Mouse (Mus musculus) lung, embryonic 14.5 days (tissue): ENCODE results near the gene Adam1a. TPM values are rescaled to one million over a fixed set of nuclear protein-coding genes. Genes with fewer than 3 reads are reported as not detected.

Experiments
- ATAC-seq: fragments of 200-750 bp; cut with Nextera tagmentation; 2 replicates; pipeline ENCODE4 v1.8.0; 2017; ENCODE audit warnings: mild to moderate bottlenecking, moderate TSS enrichment, moderate library complexity; ENCODE audit not compliant: insufficient read depth
- DNase-seq: peaks from one replicate; pipeline ENCODE4 v3.0.0-alpha.2; 2015
- H3K27ac ChIP-seq: fragments of 300-500 bp; sonication (generic); 2 replicates; pipeline ENCODE4 v1.5.1; 2014; ENCODE audit warnings: low read depth, mild to moderate bottlenecking, moderate library complexity
- H3K27me3 ChIP-seq: fragments of 300-500 bp; sonication (generic); 2 replicates; pipeline ENCODE4 v1.6.1; 2014; ENCODE audit warnings: low read length, control low read depth; ENCODE audit not compliant: insufficient read depth
- H3K36me3 ChIP-seq: fragments of 300-500 bp; sonication (generic); 2 replicates; pipeline ENCODE4 v1.6.1; 2014; ENCODE audit warnings: control low read depth; ENCODE audit not compliant: insufficient read depth
- H3K4me1 ChIP-seq: fragments of 300-500 bp; sonication (generic); 2 replicates; pipeline ENCODE4 v1.6.1; 2014; ENCODE audit warnings: antibody characterized with exemption, control low read depth; ENCODE audit not compliant: insufficient read depth
- H3K4me2 ChIP-seq: fragments of 300-500 bp; sonication (generic); 2 replicates; pipeline ENCODE4 v1.6.1; 2014; ENCODE audit warnings: mild to moderate bottlenecking
- H3K4me3 ChIP-seq: fragments of 300-500 bp; sonication (generic); 2 replicates; pipeline ENCODE4 v1.5.1; 2014; ENCODE audit warnings: low read depth, low read length
- H3K9ac ChIP-seq: fragments of 300-500 bp; sonication (generic); 2 replicates; pipeline ENCODE4 v1.6.1; 2014
- H3K9me3 ChIP-seq: fragments of 300-500 bp; sonication (generic); 2 replicates; pipeline ENCODE4 v1.6.1; 2016; ENCODE audit warnings: low read depth, low read length, control low read depth
- CTCF ChIP-seq: IDR thresholded peaks from 2 replicates; pipeline ENCODE4 v1.5.1; 2016; ENCODE audit warnings: antibody characterized with exemption, low read depth
- WGBS: fragments of 180-500 bp; shearing (Covaris S2); extraction: QIAGEN DNeasy Blood & Tissue Kit; methylation state at CpG from one replicate; pipeline ENCODE4 v1.1.7; 2014; 5-methylcytosine and 5-hydroxymethylcytosine counted together
- polyA plus RNA-seq: library from polyadenylated mRNA; unstranded; fragments of >200 nt; fragmentation: Nextera tagmentation; extraction: Ambion mirVana; gene quantifications from 2 replicates; pipeline ENCODE4 v1.2.1, GENCODE M21; 2014

The Adam1a gene
- polyA plus RNA-seq, 1 experiment from 2014 or later, result 1.7 TPM

GRCm38 (mm10) chr5:121576927-121577488, 31.7 kb upstream of the Adam1a start:
- no peak overlapping the region for H3K9ac ChIP-seq
- no peak overlapping the region for H3K4me3 ChIP-seq
- no peaks in the 10 kb centered on the region for H3K9me3 ChIP-seq
- ATAC-seq, result no peak
- 88% methylated on average over 11 of the region's 11 CpGs for WGBS
- no peak for DNase-seq
- no peak for TF ChIP-seq CTCF
- H3K4me2 ChIP-seq, result no peak overlapping the region
- H3K27me3 ChIP-seq, result no peaks in the 10 kb centered on the region
- H3K36me3 ChIP-seq, result peaks cover 68% of the 10 kb centered on the region
- no peak overlapping the region for H3K27ac ChIP-seq
- no peaks in the 10 kb centered on the region for H3K4me1 ChIP-seq

- H3K9me3 ChIP-seq, result no peaks in the 10 kb centered on the region
- H3K4me1 ChIP-seq, result no peaks in the 10 kb centered on the region
- no peak overlapping the region for H3K9ac ChIP-seq
- DNase-seq (no peak), ATAC-seq (no peak)
- H3K4me3 ChIP-seq, result no peak overlapping the region
- TF ChIP-seq CTCF, result no peak
- no peak overlapping the region for H3K4me2 ChIP-seq
- WGBS, result 96% methylated on average over 11 of the region's 11 CpGs
- H3K36me3 ChIP-seq, result peaks cover 79% of the 10 kb centered on the region
- no peaks in the 10 kb centered on the region for H3K27me3 ChIP-seq
- no peak overlapping the region for H3K27ac ChIP-seq
Observed at GRCm38 (mm10) chr5:121575867-121576266, 30.6 kb upstream of the Adam1a start.

DNA sequence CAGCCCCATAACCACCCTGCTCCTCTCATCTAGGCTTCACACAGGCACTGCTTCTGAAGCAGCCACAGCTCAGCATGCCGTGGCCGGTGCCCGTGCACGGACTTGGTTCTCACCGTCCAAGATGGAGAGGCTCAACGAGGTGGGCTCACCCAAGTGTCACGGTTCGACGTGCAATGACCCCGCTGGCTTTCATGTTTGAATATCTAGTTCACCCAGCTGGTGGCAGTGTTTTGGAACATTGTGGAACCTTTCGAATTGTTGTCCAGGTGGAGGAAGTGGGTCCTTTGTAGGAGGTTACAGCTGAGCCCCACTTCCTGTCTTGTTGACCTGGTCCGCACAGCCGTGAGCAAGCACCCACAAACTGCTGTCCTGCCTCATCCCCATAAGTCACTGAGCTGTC, 28.9 kb upstream of the Adam1a start:
- no peak for DNase-seq
- 79% methylated on average over 13 of the region's 13 CpGs for WGBS
- no peak overlapping the region for H3K4me2 ChIP-seq
- H3K36me3 ChIP-seq, result peaks cover 68% of the 10 kb centered on the region
- H3K9me3 ChIP-seq, result no peaks in the 10 kb centered on the region
- no peak for ATAC-seq
- TF ChIP-seq CTCF, result no peak
- H3K9ac ChIP-seq, result no peak overlapping the region
- H3K27me3 ChIP-seq, result no peaks in the 10 kb centered on the region
- H3K4me3 ChIP-seq, result no peak overlapping the region
- H3K4me1 ChIP-seq, result no peaks in the 10 kb centered on the region
- H3K27ac ChIP-seq, result no peak overlapping the region

- no peak overlapping the region for H3K9ac ChIP-seq
- no peaks in the 10 kb centered on the region for H3K4me1 ChIP-seq
- peak overlapping the region; percentile 33; the same call in 1 of the 2 replicates for H3K27ac ChIP-seq
- peaks cover 50% of the 10 kb centered on the region for H3K36me3 ChIP-seq
- H3K27me3 ChIP-seq, result no peaks in the 10 kb centered on the region
- no peaks in the 10 kb centered on the region for H3K9me3 ChIP-seq
- TF ChIP-seq CTCF, result no peak
- ATAC-seq, result 0 out of 2 replicates have a peak, but pooled peaks have one; percentile 52
- H3K4me2 ChIP-seq, result no peak overlapping the region
- H3K4me3 ChIP-seq, result no peak overlapping the region
- peak; percentile 59 for DNase-seq
- WGBS, result 33% methylated on average over 1 of the region's 1 CpGs
Observed at GRCm38 (mm10) chr5:121570787-121571186, 25.5 kb upstream of the Adam1a start.

- no peak overlapping the region for H3K9ac ChIP-seq
- peaks cover 47% of the 10 kb centered on the region for H3K36me3 ChIP-seq
- ATAC-seq (0 out of 2 replicates have a peak, but pooled peaks have one; percentile 21), DNase-seq (peak; percentile 67)
- H3K27me3 ChIP-seq, result no peaks in the 10 kb centered on the region
- TF ChIP-seq CTCF, result no peak
- WGBS, result 53% methylated on average over 9 of the region's 9 CpGs
- H3K27ac ChIP-seq, result peak overlapping the region; percentile 33; the same call in 1 of the 2 replicates
- no peak overlapping the region for H3K4me2 ChIP-seq
- H3K4me1 ChIP-seq, result no peaks in the 10 kb centered on the region
- H3K9me3 ChIP-seq, result no peaks in the 10 kb centered on the region
- H3K4me3 ChIP-seq, result no peak overlapping the region
Observed at GRCm38 (mm10) chr5:121569881-121570420, 24.7 kb upstream of the Adam1a start.

GRCm38 (mm10) chr5:121566035-121566681, 20.9 kb upstream of the Adam1a start:
- H3K27me3 ChIP-seq, result no peaks in the 10 kb centered on the region
- H3K9ac ChIP-seq, result no peak overlapping the region
- no peaks in the 10 kb centered on the region for H3K9me3 ChIP-seq
- peaks cover 15% of the 10 kb centered on the region; the same call in 1 of the 2 replicates for H3K36me3 ChIP-seq
- no peak for TF ChIP-seq CTCF
- DNase-seq (no peak), ATAC-seq (no peak)
- H3K4me1 ChIP-seq, result no peaks in the 10 kb centered on the region
- H3K27ac ChIP-seq, result no peak overlapping the region
- H3K4me3 ChIP-seq, result no peak overlapping the region
- H3K4me2 ChIP-seq, result no peak overlapping the region
- 82% methylated on average over 16 of the region's 16 CpGs for WGBS

DNA sequence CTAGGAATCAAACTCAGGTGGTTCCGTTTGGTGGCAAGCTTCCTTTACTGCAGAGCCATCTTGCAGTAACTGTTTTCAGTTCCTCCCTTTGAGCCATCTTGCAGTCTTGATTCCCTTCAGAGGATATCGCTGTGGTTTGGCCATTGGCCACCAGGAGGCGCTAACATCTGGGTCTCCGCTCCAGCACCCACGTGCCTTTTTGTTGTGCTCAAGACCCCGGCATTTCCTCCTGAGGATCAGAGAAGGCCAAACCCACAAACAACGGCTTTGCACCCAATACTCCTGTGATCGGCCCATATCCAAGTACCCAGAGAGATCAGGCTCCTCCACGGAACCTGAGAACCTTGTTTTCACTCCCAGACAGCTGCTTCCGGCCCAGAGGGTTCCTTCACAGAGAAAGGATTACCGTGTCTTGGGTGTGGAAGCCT, 19.2 kb upstream of the Adam1a start:
- Histone ChIP-seq H3K36me3 (peaks cover 12% of the 10 kb centered on the region; the same call in 1 of the 2 replicates), H3K9ac (no peak overlapping the region), H3K27ac (no peak overlapping the region), H3K4me1 (no peaks in the 10 kb centered on the region), H3K9me3 (no peaks in the 10 kb centered on the region), H3K4me3 (peak overlapping the region; percentile 14; the same call in 1 of the 2 replicates), H3K27me3 (no peaks in the 10 kb centered on the region), H3K4me2 (peak overlapping the region; percentile 51)
- peak; percentile 73 for ATAC-seq
- peak; percentile 95 for DNase-seq
- WGBS, result 6% methylated on average over 11 of the region's 11 CpGs
- peak; percentile 96 for TF ChIP-seq CTCF
